Mouse (Mus musculus) effector memory CD4-positive, alpha-beta T cell, adult 5 months (primary cell): ENCODE data around the gene Zfp354c. TPM values are rescaled to one million over a fixed set of nuclear protein-coding genes. Genes with fewer than 3 reads are reported as not detected.

Source experiments
- polyA plus RNA-seq: library from polyadenylated mRNA; unstranded; fragments of 100-300 nt; shearing (Covaris generic); gene quantifications from one replicate; pipeline ENCODE4 v1.2.1, GENCODE M21; 2017

Gene Zfp354c
- polyA plus RNA-seq = 1.2 TPM

DNA sequence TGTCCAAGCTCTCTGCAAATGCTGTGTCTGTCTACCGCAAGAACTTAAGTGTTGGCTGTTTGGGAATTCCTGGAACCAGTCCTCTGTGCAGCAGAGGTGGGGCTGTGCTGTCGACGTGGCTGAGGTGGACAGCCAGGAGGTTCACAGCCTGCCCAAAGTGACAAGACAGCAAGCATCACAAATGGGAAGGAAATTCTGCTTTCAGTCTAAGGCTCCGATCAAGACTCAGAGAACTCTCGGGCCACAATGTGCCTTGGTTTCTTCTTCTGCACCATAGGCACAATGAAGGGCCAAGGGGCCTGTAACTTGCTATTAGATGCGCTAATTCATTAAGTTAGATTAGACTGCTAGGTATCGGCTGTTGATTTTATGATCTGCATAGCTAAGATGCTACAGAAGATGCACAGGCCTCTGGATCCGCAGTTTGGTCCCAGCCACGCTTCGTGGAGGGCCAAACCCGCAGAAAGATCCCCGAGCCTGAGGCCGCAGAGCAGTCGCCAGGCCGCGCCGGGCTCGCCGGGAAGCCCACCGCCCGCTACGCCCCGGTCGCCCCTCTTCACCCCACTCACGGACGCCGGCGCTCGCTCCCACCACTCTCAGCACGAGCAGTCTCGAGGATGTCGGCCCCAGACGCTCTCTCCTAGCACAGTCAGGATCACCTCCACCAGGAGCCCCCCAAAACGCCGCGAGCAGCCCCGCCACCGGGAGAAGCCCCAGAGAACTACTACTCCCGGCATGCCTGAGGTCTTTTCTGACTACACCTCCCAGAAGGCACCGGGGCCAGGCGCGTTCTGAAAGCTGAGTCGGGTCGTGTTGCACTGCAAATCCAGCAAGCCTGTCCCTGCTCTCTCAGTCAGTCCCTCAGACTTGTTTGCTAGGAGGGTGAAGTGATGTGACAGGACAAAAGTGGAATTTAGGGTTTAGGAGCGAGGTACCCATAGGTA lies at the start of gene Zfp354c:
Gene Zfp354c (minus strand): TSS at position 715 of the 944 bp plus-strand sequence.

DNA sequence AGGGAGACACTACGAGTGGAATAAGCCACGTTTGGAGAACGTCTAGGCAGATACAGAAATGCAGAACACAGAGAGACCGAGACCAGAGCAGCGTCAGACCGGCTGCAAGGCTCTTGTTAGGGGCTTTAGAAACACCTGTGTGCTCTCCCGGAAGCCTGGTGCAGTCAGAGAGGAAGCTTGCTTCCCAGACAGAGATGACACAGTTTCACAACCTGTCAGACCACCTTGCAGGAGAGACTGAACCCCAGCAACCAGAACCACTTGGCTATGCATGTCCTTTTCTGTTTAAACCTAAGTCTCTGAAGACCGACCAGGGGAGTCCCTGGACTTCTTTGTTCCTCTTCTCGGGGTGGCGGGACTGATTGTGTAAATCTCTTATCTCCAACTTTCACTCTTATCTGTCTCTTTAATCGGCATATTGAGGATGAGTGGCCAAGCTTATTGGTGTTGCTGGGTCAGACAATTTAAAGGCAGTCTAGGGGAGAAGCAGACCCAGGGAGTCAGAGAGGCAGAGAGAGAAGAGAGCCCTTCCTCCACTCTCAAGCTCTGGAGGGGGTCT lies 22.7 kb upstream of the Zfp354c start, which contains the start of gene Grm6:
Gene Grm6 (plus strand): TSS at position 509 of the 559 bp plus-strand sequence.

DNA sequence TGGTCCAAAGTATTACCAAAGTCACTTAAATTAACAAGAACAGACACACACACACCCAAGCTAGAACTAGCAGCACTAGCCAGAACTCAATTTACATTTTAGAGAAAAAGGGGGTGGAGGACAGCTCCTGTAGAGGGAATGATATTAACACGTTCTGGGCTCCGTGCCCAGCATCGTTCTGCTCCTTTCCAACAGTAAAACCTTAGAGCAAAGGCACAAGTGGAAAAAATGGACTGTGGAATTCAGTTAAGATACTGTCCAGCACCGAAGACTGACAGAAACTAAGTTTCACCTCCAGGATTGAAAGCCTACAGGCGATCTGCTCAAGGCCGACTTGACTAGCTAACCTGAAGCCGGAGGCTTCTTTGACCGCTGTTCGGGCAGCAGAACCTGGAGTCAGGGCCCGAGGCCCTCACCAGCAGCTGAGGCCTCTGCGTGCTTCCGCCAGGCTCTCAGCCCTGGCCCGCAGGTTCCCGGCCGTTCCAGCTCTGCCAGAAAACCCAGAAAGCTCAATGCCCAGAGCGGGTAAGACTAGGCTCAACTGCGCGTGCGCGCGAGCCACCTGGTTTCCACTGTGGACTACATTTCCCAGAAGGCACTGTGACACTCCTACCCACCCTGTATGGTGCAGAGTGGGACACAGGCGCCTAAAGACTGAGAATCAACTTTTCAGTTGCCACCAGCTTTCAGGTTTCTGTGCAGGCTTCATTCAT lies 13.7 kb upstream of the Zfp354c start, which contains the start of gene Zfp879:
Gene Zfp879 (minus strand): TSS at position 530 of the 713 bp plus-strand sequence.

Other genes with a start within 250 kb of the Zfp354c start
- gene Adamts2, start 225.6 kb downstream of the Zfp354c start, polyA plus RNA-seq = not detected
- not detected for gene Zfp879, start 13.8 kb upstream of the Zfp354c start, polyA plus RNA-seq
- not detected for gene Grm6, start 23.0 kb upstream of the Zfp354c start, polyA plus RNA-seq
- not detected for gene Zfp454, start 59.9 kb upstream of the Zfp354c start, polyA plus RNA-seq
- gene Zfp2, start 88.4 kb upstream of the Zfp354c start, polyA plus RNA-seq = not detected
- gene Zfp354b, start 103.9 kb upstream of the Zfp354c start, polyA plus RNA-seq = not detected
- not detected for gene 4933414I15Rik, start 116.0 kb upstream of the Zfp354c start, polyA plus RNA-seq
- not detected for gene Prop1, start 126.0 kb upstream of the Zfp354c start, polyA plus RNA-seq
- gene Olfr1378, start 138.8 kb upstream of the Zfp354c start, polyA plus RNA-seq = not detected
- gene Olfr1377, start 154.2 kb upstream of the Zfp354c start, polyA plus RNA-seq = not detected
- gene Olfr51, start 175.9 kb upstream of the Zfp354c start, polyA plus RNA-seq = 0.41 TPM
- not detected for gene Olfr54, start 186.5 kb upstream of the Zfp354c start, polyA plus RNA-seq
- gene Olfr1375, start 220.4 kb upstream of the Zfp354c start, polyA plus RNA-seq = not detected
- gene Zfp354a, start 231.5 kb upstream of the Zfp354c start, polyA plus RNA-seq = not detected